Mouse (Mus musculus): ENCODE results near the gene Rgs7.

DNA sequence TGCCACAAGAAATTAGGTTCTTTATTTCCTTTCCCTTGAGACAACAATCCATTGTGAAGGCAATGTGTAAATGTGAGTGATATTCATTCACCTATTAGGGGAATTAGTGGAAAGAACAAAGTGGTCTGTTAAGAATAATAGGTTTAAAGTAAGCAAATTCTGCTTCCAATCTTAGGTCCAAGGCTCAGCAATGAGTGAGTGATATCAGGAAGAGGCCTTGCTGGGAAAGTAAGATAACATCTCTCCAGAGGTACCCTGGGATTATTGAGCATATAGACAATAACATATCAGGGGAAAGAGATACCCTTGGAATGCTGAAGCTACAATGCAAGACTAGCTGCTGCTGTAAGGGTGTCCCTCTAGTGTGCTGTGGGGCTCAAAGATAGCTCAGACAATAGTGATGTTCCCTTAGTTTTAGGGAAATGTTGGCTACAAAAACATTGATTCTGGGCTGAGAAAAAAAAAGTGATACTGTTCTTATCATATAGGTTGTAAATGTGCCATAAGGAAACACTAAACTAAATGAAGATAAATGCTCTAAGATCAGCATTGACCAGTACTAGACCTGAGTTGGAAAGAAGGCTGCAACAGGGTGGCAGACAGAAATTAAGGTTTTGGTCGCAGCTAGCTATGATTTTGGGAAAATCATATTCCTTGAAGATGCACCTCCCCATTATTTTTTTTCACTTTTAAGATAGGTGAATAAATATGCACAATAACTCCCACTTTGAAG is 418.6 kb downstream of the Rgs7 start:
- TF ChIP-seq CTCF (conservative IDR thresholded peaks at IDR 0.05; ENCODE audit: low read length) (no peak), POU5F1 (IDR thresholded peaks at IDR 0.05; ENCODE audit: borderline replicate concordance, low read length) (no peak), NANOG (IDR thresholded peaks at IDR 0.05; ENCODE audit: borderline replicate concordance, low read length) (no peak)
